Mouse (Mus musculus) heart, postnatal 25 days (tissue): ENCODE measurements around the gene Thap12. TPM values are rescaled to one million over a fixed set of nuclear protein-coding genes. Genes with fewer than 3 reads are reported as not detected.

Experiments
- DNase-seq: peaks from one replicate; pipeline ENCODE4 v3.0.0; 2022; ENCODE audit warnings: low spot score
- intact Hi-C: fragments of 180-260 bp; cut with DNase I; formaldehyde crosslinking; loops from one replicate; pipeline ENCODE4 v1.15.1; 2025
- total RNA-seq, 2 experiments: library from RNA; stranded (reverse); gene quantifications; 2 replicates each; pipeline ENCODE4 v1.2.3; 2021

Gene Thap12
- total RNA-seq, 2 experiments from 2014 or later = 70.0 to 76.2 TPM

DNA sequence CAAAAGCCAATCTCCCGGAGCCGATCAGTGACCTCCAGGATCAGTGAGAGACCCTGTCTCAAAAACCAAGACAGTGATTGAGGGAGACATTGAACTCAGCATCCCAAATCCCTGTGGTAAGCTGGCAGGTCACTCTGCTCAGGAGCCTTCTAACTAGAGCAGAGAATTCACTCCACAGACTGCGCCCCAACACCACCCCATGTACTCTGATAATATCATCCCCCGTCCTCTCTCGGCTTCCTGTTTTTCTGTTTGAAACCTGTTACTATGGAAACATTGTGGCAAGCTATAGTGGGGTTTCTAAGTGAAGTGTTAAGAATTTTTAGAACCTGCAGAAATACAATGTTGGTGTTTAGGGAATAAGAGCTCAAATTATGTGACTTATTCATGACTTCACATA is 8.9 kb upstream of the Thap12 start:
- peak; percentile 19 for DNase-seq
- intact Hi-C loops = no loop called here

DNA sequence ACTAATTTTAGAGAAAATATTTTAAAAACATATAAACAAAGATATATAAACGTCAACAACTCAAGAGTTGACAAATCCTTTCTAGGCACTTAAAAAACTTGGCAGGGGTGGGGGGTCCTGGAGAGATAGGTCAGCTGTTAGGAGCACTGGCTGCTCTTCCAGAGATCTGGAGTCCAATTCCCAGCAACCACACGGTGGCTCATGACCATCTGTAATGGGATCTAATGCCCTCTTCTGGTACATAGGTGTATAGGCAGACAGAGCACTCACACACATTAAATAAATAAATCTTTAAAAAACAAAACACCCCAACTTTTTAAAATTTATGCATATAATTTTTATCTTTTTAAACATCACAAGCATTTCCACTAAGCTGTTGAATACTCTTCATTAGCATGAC is 5.4 kb upstream of the Thap12 start:
- DNase-seq = no peak
- intact Hi-C loops = loop anchor here (5.0 kb wide), 1 partner anchor 215 kb away; no protein-coding TSS in a partner anchor

DNA sequence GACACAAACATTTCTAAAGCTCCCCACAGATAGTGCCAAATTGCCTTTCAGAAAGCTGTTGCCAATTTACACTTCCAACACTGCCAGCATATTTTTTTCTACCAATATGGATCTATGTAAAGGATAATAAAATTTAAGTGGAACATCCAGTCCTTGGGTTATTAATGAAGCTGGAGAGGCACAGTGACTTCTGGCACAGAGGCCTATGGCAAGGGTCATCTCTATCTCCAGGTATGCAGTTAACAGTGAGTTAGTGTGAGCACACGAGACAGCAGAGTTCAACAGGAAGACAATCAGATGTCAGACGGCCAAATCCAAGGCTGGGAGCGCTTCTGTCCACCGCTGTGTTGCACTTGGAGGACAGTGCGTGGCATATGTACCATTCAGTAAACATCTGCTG is 4.9 kb upstream of the Thap12 start:
- intact Hi-C loops = loop anchor here (5.0 kb wide), 1 partner anchor 216 kb away; no protein-coding TSS in a partner anchor
- no peak for DNase-seq

DNA sequence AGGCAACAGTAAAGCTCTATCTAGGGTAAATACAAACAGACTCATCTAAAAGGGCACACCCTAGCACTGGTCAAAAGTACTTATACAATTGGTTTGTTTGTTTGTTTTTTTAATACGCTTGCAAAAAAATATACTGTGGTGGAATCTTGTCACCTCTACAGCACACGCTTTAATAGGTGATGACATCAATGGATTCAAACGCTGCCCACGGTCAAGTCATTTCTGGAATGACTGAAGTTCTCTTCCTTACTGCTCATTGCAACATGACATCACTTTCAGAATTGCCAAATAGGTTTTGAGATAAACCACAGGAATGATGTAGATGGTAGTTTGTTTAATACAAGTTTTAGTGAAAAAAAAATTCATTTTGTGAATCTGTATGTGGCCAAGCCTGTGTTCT is 4.3 kb upstream of the Thap12 start:
- DNase-seq = no peak
- intact Hi-C loops = loop anchor here (5.0 kb wide), 1 partner anchor 216 kb away; no protein-coding TSS in a partner anchor

DNA sequence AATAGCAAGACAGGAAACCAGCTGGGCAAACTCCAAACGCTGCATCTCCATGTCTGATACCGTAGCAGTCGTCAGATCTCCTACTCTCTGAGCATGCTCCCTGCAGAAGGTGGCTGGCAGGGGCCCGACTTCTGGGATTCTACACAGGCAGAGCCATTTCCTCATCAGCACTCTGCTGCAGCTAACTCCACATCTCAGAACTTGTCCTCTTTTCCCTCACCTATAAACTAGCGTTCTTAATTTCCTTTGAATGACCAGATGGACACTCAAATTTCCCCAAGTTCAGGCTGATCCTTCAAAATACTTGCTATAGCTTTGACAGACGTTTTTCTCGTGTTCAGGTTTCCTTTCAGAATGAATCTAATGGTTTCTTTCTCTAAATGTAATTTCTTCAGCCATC is 1.1 kb upstream of the Thap12 start:
- DNase-seq = no peak
- intact Hi-C loops = loop anchor here (2.0 kb wide), 1 partner anchor 45 kb away; the partner anchor contains the start of gene Emsy

DNA sequence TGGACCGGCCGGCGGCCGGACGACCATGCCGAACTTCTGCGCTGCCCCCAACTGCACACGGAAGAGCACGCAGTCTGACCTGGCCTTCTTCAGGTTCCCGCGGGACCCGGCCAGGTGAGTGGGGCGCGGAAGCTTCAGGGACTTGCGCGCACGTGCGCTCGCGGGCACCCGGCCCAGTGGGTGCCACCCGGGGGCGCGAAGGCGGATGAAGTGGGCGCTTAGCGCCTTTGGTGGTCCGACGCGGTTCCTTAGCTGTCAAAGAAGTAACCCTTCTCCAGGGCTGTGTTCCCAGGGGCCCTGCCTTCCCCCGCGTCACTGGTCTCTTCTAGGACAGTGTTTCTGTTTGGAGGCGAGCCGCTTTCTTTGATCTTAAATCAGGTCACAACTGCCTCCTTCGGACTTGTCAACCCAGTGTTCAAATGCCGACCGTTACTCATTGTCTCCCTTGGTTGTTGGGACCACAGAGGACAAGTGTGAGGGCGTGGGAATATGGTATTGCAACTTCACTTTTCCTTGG is 520 bp downstream of the Thap12 start:
- intact Hi-C loops = loop anchor here (2.0 kb wide), 1 partner anchor 47 kb away; the partner anchor contains the start of gene Emsy
- DNase-seq = no peak

DNA sequence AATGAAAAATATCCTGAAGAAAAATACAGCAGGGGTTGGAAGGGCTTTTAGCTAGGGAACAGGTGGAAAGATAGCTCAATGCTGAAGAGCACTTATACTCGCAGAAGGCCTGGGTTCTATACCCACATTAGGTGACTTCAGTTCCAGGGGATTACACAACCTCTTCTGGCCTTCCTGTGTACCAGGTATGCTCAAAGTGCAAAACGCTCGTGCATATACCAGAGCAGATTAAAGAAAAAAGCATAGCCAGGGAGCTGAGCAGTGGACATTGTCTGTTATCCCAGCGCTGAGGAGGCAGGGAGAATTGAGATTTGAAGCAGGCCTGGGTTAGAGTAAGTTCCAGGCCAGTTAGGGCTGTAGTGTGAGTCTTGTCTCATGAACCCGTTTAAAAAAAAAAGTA is 1.4 kb downstream of the Thap12 start:
- no peak for DNase-seq

DNA sequence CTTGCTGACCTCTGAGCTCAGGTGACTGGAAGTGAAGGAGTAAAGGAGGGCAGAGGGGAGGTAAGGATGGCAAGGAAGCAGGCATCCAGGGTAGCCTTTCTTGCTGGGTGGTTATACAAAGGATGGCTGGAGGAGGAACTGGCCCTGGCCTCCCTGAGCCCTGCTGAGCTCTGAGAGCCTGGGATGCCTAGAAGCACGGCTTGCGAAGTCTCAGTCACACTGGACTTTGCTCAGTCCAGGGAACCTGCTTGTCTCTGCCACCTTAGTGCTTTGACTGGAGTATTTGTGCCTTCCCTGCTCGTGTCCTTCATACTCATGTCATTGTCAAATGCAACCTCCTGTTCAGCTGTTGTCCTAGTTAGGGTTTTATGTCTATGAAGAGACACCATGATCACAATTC is 10.8 kb downstream of the Thap12 start:
- intact Hi-C loops = no loop called here
- no peak for DNase-seq

More for the DNA sequence above, 1.4 kb downstream of the Thap12 start:
- intact Hi-C loops = no loop called here

DNA sequence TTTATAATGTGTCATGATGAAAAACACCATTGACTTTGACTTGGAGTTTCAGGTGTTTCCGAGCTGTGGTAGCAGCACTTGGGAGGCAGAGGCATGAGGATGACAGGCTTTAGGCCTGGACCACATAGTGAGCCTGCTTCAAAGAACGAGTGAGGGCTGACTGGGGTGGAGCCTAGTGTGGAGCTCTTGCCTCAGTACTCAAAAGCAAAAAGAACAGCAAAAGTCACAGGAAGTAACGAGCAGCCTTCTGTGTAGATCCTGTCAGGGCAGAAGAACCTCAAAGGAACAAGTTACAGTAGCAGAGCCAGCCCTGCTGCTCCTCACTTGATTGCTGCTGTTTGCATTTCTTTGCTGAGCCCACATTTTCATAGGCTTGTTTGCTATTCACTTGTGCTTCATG is 14.5 kb downstream of the Thap12 start:
- intact Hi-C loops = no loop called here
- no peak for DNase-seq

DNA sequence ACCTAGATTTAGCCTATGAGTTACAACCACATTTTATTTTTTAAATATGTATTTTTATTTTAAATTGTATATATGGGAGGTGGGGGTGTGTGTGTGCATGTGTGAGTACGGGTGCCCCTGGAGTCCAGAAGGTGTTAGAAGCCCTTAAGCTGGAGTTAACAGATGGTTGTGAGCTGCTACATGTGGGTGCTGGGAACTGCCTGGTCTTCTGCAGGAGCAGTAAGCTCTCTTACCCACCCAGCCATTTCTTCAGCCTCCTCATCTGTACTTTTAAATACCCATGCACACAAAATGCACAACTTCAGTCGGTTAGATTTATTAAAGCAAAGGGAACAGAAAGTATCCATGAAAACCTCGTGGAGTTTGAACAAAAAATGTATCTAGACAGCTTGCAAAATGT is 16.9 kb downstream of the Thap12 start:
- intact Hi-C loops = no loop called here
- DNase-seq = no peak

DNA sequence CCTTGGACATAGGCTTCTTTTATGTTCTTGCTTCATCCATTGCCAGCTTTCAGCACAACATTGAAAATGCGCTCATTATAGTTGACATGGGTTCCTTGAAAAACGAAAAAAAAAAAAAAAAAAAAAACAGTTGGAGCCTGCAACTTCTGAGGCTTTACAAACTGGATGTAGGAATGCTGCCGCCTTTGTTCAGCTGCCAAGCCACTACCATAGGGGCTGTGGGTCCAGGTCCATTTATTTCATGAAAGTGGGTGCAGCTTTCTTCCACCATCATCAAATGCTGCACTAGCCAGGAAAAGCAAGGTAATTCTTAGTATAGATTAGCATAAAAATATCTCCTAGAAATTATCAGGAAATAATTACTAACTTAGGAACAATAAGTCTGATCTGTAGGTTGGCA is 17.8 kb downstream of the Thap12 start:
- intact Hi-C loops = no loop called here
- DNase-seq = no peak

DNA sequence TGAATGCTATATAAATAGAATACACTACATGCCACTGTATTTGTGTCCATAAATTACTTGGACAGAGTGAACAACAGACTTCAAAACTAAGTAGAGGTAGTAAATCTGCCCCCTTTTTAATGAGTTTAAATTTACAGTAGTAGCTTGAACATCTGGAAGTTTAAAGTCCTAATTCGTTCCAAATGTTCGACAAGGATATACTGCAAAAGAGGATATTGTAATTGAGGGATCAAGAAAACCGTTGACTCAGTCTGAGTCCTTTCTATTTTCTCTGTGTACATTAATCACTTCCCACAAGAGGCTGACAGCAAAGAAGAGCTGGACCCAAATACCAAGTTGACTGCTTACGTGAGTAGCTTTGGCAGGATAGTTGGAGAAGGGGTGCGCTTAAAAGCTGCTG is 18.3 kb downstream of the Thap12 start:
- DNase-seq = no peak
- intact Hi-C loops = no loop called here

DNA sequence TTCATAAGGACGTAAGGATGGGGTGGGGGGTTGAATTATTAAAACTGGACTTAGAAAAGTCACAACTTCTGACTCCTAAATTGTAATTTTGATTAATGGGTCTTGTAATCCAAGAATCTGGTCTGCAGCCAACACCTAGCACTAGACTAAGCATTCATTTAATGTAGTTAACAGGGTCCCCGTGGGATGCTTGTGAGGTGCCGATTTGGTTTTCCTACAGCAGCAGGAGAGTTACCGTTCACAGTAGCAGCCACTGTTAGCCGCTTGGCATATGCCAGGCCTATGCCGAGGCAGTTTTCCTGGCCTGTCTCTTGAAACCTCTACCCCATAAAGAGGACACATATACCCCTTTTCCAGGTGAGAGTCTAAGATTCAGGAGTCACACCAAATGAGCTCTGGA is 18.7 kb downstream of the Thap12 start:
- intact Hi-C loops = no loop called here
- no peak for DNase-seq

DNA sequence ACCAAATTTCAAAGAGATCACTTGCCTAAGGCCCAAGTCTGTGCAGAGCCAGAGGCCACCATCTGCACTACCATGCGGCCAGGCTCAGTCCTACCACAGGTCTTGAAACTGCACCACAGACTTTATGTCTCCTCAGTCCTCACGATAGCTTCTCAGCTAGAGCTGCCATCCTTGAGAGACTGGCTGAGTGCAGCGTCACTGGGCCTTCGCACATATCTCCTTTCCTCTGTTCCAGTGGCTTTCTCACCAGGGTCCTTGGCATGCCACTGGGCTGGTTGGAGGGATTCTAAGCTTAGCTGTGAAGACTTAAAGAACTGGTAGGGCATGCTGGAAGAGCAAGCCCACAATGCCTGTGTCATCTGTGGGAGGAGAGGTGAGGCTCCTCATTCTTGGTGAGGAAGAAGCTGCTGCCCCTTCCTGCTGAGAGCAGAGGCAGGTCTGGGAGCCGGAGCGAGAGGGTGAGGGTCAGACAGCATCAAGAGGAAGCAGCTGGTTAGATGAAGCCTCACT is 22.8 kb downstream of the Thap12 start:
- intact Hi-C loops = no loop called here

DNA sequence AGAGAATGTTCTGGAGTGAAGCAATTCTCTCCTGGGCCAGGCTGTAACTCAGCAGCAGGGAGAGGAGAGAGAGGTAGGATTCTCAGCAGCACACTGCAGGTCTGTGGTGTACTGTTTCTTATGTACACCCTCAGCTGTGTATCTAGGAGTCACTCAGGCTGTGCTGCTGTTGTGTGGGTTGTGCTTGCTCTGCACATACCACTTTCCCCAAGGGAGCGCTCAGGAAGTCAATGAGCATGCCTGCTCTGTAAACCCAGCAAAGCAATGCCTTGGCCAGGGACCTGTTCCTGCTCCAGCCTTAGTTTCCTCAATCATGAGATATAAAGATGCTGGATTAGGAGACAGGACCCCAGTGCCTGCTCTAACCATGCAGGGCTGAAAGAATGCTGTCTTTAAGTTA is 25.1 kb downstream of the Thap12 start:
- intact Hi-C loops = no loop called here
- no peak for DNase-seq

More for the DNA sequence above, 22.8 kb downstream of the Thap12 start:
- no peak for DNase-seq

DNA sequence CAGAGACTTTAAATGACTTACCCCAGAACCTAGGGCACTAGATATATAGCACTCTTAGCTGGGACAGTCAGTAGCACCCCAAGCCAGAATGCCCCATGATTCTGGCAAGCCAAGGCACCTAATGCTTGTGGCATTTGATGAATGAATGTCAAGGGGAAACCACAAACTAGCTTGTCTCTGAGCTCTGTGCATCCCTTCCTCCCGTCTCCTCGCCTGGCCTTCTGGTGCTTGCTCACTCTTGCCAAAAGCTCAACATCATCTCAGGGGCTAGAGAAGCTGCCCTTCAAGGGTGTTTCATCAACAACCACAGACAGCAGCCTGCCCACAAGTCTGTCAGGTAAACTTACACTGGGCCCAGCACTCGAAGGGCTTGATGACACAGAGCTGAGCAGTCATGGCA is 25.6 kb downstream of the Thap12 start:
- intact Hi-C loops = no loop called here
- DNase-seq = no peak

DNA sequence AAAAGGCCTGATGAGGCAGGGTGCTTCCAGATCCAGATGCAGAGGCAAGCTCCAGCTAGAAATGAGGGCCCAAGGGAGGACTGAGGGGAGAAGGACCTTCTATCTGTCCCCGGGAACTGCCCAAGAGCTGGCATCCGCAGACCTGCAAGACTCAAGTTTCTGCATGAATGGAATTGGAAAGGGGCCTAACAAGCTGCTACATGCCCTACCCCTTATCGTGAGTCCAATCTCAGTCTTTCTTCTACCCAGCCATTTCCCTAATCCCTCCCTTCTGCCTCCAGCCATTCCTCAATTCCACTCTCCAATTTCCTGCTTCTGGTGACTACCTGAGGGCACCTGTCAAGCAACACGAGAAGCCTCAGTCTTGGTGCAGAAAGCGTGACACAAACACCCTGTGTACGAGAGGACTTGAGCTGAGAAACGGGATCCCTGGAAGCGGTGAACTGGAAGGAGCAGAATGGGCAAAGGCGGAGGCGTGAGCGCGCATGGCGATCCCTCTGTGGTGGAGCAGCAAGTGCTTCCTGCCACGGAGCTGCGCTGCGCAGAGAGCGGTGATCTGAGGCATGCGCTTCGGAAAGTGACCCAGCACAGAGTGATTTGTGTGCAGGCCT is 26.9 kb downstream of the Thap12 start:
- DNase-seq = no peak
- intact Hi-C loops = no loop called here

DNA sequence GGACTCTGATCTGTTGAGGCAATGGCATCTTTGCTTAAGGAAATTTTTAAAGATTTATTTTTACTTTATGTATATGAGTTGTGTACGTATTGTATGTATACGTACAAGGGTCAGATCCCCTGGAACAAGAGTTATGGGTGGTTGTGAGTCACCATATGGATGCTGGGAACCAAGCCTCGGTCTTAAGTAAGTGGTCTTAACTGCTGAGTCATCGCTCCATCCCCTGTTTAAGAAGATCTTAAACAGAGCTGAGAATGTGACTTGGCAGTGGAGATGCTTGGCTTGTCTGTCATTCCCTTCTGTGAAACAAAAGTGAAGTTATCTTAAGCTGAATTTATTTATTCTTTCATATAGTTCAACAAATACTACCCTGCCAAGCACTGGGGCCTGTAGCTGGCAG is 31.1 kb downstream of the Thap12 start:
- intact Hi-C loops = no loop called here
- DNase-seq = no peak

DNA sequence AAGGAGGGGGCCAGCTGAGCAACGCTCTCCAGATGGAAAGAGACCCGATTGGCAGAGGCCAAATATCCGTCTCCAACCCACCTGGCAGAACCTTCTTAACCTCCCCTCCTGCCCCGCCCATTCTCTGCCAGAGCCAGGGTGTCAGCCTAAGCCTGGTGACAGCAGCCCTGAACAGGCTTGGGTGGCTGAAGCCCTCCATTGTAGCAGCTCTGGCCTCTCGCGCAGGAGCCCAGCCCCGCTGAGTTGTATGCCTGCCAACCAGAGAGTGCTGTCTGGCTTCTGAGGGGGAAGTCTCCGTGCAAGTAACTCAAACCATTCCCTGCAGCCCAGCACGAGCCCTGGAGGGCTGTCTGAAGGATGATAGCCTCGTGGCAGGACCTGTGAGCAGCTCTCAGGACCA is 32.0 kb downstream of the Thap12 start:
- DNase-seq = peak; percentile 34
- intact Hi-C loops = no loop called here

DNA sequence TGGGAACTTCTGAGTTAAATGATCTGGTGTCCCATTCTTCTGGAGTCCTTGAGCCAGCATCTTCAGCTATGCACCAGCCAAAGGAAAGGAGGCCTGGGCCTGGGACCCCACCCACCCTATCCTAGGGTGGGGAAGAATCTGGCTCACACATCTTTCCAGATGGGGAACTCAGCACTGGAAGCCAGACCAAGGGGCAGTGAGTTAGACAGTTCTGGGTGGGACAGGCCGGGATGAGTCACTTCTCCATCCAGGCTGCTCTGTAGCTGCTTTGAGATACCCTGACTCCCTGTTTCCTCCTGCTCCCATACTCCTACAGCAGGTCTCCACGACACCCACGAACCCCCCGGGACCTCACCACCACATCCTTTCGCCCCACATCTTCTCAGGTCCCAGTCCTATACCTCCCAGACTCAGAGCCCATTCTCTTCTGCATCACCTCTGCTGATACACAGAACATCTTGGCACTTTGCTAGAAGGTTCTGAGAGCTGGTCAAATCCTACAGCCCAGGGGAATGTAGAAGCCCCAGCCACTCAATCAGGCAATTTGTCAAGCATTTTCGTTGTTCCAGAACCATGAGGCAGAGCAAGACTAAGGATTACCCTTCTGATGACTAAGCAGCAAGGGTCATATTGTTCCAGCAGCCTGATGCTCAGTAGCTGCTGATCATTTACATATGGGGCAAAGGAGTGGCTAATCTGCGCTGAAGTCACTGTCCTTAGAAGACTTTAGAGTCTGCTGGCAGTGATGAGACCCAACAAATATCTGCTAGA is 34.1 kb downstream of the Thap12 start:
- intact Hi-C loops = no loop called here
- DNase-seq = peak; percentile 36

DNA sequence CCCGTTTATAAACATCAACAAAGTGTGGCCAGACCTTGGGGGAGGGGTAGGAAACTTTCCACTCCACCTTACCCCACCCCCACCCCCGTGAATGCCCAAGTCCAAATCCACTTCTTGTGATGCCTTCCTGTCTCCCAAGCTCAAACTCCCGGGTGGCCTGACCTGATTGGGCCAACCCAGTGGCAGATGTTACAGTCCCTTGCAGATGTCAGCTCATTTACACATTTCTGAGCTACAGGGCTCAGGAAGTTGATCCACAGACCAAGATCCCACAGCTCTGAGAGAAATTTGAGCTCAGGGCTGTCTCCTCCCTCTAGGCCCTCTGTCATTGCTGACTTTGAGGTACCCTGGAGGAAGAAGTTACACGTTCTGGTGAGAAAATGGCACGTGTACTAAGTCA is 37.5 kb downstream of the Thap12 start:
- no peak for DNase-seq
- intact Hi-C loops = loop anchor here (5.0 kb wide), 1 partner anchor 337 kb away; no protein-coding TSS in a partner anchor
